Mouse (Mus musculus): ENCODE results near the gene Enkur.
"Not testable (repeated sequence)": the region's sequence is repeated elsewhere in the genome, so short reads cannot be mapped to it uniquely, and the experiment has no call there.

DNA sequence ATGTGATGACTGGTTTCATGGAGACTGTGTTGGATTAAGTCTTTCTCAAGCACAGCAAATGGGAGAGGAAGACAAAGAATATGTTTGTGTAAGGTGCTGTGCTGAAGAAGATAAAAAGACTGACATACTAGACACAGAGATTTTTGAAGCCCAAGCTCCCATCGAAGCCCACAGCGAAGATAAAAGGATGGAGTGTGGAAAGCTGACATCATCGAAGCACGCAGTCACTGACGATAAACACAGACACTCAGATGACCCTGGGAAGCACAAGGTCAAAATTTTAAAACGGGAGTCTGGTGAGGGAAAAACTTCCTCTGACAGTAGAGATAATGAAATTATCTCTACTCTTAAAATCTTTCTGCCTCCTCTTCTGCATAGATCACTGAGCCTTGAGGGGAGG, 38.9 kb upstream of the Enkur start:
- TF ChIP-seq TAL1 (conservative IDR thresholded peaks at IDR 0.05; ENCODE audit: low read depth, low read length); CTCF (IDR thresholded peaks at IDR 0.05; ENCODE audit: low read depth, low read length); GATA1 (IDR thresholded peaks at IDR 0.05; ENCODE audit: borderline replicate concordance, low read length); GATA2 (IDR thresholded peaks at IDR 0.05; ENCODE audit: borderline replicate concordance, low read depth, low read length); POLR2AphosphoS5 (IDR thresholded peaks at IDR 0.05; ENCODE audit: insufficient replicate concordance, low read depth, low read length): not testable (repeated sequence)
